Mouse (Mus musculus) cerebellum, adult 11-12 months (tissue): ENCODE results near the gene Dhx8.

Experiments used
- DNase-seq: peaks from one replicate; pipeline ENCODE4 v3.0.0; 2022

Dhx8 gene

DNA sequence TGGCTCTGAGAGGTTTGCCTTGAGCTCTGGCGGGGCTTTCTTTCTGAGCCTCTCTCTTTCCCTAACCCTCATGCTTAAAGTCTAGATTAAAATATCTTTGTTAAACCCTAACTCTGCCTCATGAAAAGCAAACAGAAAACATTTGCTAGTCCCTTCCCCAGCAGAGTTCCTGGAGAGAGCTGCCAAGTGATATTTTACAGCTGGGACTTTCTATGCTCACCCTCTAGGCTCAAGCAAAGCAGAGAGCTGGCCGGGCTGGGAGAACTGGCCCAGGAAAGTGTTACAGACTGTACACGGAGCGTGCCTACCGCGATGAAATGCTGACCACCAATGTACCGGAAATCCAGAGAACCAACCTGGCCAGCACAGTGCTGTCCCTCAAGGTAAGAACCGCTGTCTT lies 24.6 kb downstream of the Dhx8 start:
- DNase-seq: no peak

DNA sequence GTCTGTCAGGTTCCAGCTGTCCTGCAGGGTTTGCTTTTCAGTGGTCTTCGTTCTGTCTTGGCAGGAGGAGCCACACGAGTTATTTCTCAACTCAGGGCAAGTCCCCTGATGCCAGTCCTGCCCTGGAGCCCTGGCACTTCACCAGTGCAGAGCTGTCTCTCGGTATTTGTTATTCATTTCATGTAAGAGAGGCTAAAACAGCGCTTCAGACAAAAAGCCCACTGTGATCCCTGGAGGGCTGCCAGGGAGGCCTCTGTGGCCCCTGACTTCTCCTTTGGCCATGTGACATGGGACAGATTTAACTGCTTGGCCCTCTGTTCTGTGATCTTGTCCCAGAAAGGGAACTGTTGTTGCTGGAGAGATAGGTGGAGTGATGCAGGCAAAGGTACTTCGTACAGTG lies 25.7 kb downstream of the Dhx8 start:
- DNase-seq: peak; percentile 42

DNA sequence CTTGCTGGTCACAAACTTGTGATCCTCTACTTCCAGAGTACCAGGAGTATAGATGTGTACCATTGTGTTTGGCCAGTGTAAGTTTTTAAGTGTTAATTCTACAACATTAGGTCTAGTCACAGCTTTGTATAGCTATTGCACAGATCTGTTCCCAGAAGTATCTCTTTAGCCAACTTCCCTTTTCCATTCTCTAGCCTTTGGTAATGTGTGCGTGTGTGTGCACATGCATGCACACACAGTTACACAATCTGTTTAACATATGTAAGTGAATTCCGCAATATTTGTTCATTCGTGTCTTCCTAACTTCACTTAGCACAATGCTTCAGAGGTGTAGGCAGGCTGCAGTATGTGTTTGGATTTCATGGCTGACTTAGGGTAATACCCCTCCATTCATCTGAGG lies 26.8 kb downstream of the Dhx8 start:
- no peak for DNase-seq

DNA sequence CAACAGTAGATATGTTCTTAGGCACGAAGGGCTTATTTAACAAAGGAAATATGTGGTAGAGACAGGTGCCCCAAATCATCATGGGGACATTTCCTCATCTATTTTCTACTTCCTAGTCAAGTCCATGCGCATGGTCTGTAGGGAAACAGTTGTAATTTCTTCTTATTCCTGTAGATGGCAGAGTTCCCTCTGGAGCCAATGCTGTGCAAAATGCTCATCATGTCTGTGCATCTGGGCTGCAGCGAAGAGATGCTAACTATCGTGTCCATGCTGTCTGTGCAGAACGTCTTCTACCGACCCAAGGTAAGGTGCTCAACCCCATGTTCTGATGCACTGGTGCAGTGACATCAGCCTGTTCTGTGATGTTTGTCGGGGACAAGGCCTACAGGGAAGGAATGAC lies 31.0 kb downstream of the Dhx8 start:
- DNase-seq: no peak

DNA sequence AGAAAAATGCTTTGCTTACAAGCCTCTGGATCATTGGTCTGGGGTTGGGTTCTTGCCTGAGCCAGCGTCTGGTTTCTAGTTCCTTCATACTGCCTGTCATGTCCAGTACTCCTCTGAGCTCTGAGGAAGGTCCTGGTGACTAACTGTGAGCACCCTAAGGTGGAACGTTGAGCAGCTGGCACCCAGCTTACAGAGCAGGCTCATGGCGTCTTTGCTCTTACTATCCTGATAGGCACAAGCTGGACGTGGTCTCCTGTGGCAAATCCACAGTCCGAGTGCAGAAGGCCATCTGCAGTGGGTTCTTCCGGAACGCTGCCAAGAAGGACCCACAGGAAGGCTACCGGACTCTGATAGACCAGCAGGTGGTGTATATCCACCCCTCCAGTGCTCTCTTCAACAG lies 31.8 kb downstream of the Dhx8 start:
- DNase-seq: no peak

DNA sequence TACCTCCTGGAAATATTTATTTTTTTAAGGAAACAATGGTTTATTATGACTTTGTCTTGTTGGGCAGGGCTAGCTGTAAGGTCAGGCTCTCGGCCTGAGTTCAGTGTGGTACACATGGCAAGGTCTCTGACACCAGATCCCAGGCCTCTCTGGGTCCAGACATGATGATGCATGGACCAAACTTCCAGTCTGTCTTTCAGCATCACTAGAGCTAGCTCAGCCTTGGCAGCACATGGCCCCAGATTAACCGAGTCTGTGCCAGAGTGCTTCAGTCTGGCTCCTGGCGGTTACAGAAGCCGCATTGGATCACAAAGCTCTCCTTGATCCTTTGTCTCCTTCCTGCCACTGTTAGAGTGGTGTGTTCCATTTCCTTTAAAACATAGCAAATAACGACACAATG lies 34.6 kb downstream of the Dhx8 start:
- no peak for DNase-seq

DNA sequence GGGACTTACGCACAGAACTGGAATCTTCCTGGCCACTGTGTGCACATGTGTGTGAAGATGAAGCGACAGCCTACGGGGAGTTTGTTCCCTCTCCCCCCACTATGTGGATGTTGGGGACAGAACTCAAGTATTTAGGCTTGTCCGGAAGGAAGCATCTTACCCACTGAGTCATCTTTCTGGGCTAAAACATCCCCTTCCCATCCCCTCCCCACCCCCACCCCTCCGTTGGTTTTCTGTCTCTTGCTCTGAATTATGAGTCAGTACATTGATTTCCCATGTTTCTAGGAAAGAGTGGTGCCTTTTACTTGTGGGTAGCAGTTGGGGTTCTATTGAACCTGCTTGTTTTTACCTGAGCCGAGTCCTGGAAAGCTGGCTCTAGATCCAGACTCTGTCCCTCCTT lies 36.0 kb downstream of the Dhx8 start:
- DNase-seq: no peak

DNA sequence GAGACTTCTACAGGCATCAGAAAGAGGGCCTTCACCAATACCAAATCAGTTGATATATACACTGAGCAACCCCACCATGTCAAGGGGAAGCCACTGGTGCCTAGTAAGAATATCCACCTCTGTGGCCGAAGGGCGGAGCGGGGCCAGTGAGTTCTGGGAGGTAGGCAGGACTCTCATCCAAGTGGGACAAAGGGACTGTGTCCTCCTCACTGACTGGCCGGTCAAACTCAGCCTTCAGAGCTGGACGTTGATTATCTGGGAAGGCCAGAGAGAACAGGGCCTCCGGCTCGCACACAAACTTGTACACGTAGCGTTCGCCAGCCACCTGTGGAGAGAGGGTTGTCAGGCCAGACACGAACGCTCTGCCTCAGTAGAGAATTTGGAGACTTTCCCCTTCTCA lies 37.5 kb downstream of the Dhx8 start:
- no peak for DNase-seq

DNA sequence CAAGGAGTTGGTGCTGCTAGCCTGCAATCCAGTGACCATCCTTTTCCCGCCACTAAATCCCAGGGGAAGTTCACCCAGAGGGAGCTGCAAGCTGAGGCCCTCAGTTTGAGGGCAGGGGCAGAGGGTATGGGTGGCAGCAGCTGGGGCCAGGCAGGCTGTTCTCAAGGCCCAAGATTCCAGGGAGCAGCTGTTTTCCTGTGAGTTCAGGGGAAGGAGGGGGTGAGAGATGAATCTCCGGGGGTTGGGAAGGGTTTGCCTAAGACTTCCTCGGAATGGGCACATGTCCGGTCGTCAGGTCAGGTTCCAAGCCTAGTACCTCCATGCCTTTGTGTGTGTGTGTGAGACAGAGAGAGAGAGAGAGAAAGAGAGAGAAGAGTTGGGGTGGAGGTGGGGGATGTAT lies 39.3 kb downstream of the Dhx8 start:
- DNase-seq: no peak

DNA sequence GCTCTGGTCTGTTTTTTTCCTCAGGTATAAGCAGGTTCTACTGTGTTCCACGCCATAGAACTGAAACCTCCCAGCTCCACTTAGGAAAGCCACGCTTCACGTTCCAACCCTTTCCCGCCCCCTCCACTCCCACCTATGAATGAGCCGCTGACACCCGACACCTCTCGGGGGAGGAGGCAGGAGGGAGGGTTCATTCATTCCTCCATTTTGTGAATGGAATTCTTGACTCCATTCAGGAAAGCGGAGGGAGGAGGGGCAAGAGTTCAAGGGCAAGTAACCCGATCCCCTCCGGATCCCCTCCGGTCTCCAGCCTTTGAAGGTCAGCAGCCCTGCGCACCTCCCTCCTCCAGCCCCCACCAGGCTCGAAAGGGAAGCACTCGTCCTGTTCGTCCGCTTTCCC lies 39.7 kb downstream of the Dhx8 start:
- no peak for DNase-seq

DNA sequence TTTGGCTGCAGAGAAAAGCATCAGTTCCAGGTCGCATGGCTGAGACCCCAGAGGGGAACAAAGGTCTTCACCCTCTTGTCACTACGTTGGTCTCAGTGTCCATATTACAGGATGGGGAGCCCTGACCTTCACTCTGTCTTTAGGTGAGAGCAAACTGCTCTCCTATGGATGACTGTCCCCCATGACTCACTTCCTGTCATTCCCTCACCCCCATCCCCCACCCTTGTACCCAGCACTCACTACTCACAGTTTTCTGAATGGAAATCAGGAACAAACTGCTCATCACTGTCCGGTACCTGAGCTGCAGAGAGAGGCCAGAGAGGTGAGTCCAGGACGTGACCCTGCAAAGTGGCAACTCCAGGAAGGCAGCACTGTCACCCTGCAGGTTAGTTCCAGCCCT lies 44.1 kb downstream of the Dhx8 start:
- no peak for DNase-seq

DNA sequence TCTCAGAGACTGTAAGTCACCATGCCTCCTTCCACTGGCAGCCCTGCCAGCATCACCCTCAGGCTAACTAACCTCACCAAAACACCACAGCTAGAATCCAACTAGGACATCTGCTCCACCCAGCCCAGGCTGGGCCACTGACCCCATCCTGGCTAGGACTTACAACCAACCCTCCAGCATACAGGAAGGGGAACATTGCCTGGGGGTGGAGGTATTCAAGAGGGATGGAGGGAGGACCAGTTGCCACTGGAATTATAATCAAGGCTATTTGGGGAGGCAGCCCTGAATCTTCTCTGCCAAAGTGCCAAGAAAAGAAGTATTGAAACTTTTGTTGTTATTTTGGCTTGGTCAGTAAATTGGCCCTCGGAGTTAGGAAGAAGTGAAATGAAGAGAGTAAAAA lies 50.4 kb downstream of the Dhx8 start:
- DNase-seq: no peak

DNA sequence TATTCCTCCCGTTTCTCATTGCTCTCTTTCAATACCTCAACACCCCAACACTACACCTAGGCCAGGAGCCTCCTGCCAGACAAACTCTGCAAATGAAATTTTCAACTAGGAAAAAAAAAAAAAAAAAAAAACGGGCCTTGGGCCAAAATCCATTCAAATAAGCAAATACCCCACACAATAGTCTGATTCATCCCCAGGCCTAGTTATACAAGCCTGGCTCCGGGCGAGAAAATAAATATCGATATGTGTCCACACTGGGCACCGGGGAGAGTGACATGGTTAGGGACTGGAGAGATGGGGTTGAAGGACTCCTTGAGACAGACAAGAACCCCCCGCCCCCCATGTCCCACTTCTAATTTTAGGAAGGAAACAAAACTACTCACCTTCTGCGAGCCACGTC lies 50.9 kb downstream of the Dhx8 start:
- DNase-seq: no peak

DNA sequence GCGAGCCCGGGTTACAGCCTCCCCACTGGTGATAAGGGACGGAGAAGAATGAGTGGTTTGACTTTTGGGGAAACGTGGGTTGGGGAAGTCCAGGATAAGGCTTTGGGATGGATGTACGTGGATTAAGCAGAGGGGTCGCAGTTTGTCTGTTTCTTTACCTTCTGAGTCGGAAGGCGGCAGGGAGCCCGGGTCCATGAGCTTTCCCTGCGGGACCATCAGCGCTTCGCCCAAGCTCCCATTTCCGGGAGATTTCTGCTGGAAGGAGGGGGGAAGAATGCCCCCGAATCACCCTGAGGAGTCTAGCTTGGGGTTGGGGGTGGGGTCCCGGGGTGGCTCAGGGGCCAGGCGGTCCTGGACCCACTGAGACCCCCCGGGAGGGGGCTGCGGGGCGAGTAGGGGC lies 51.4 kb downstream of the Dhx8 start:
- no peak for DNase-seq

DNA sequence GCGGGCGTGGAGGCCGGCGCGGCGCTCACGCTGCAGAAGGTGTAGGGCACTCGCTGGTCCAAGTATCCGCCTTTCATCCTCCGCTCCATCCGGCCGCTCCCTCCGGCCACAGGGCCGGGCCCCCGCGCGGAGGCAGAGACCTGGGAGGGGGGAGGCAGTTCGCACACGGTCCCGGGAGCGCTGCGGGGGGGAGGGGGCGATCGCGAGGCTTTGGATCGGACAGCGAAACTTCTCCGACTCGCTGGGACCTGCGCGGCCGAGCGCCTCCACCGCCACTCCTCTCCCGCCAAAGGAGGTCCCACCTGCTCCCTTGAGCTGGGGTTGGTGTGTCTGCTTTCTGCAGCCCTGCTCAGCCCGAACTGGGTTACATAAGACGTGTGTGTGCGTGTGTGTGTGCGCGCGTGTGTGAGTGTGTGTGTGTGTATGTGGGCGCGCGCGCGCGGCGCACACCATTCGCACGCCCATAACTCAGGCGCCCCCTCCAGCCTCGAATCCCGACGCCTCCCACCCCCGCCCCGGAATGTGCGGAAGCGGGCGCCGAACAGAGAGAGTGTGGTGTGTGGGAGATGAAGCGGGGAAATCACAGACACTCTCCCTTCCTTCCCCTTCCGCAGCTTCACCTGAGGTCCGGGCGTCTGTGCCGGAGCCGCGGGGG lies 51.9 kb downstream of the Dhx8 start:
- peak; percentile 42 for DNase-seq

DNA sequence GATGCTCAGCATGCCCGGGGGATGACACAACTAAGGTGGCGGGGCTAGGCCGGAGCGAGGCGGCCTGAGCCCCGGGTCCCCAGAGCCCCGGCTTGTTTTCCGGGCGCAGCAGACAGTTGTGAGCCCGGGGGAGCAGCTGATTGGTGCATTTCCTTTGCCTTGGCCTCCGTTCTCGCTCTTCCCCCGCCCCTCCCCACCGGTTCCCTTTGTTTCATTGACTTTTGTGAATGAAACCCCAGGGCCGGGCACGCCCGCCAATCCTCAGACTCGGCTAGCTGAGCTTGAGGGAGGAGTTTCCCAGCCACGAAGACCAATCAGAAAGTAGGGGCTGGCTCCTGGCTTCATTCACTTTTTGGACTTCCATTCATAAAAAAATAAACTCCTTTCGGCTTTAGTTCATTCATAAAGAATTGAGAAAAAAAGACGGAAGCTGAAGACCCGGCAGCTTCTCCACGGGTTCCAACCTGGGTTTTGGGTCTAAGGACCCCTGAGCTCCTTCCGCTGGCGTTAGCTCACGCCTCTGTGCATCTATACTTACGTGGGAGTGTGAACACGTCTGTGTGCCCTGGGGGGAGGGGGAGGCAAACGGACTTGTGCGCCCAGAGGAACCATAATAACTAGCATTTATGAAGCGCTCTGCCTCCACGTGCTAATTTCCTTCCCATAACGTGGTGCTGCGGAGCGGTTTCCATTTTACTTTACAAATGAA lies 52.6 kb downstream of the Dhx8 start, which contains the start of gene Etv4:
Gene Etv4 (minus strand): TSS at position 229 of the 709 bp plus-strand sequence.
- DNase-seq: peak; percentile 88

DNA sequence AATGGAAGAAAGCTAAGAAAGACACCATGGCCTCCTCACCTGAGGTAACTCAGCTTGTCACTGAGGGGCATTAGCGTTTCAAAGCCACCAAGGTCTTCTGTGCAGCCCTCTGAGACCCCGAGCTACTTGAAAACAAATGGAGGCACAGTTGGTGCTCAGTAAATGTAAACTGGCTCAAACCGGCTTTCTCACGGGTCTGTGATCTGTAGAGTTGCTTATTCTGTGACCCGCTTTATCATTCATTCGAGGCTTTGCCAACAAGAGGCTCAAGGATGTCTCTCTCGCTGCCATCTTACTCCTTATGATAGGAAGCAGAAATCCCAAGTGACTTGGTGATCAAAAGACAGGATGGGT lies 53.1 kb downstream of the Dhx8 start:
- no peak for DNase-seq

DNA sequence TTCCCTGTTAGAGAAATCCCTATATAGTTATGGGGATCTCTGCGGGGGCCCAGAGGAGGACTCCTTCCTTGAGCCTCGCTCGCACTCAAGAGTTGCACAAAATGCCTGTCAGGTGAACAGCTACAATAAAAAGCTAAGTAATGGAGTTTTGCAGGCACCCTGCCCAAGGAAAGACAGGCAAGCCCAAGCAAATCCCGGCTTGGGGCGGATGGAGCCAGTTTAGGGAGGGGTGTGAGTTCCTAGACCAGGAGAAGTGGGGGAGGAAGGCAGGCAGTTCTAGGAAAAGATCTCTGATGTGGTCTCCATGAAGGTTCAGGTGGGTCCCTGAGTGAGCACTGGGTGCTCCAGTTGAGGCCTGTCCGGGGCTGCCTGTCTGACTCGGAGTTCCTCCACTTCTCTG lies 53.9 kb downstream of the Dhx8 start:
- DNase-seq: no peak

DNA sequence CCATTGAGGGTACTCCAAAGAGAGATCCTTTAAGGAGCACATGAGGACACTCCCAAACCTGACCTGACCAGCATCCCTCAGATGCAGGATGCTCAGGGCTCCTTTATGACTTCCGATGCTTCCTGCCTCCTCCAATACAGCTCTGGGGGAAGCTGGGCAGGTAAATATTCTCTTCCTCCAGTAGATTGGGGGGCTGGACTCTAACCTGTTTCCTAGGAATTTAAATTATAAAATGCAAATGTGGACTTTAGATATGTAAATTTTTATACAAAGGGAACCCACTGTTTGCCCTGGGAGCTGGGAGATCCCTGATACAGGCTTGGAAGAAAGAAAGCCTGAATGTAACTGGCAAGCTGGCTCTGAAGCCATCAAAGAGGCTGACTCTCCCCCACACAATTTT lies 54.7 kb downstream of the Dhx8 start:
- DNase-seq: no peak

DNA sequence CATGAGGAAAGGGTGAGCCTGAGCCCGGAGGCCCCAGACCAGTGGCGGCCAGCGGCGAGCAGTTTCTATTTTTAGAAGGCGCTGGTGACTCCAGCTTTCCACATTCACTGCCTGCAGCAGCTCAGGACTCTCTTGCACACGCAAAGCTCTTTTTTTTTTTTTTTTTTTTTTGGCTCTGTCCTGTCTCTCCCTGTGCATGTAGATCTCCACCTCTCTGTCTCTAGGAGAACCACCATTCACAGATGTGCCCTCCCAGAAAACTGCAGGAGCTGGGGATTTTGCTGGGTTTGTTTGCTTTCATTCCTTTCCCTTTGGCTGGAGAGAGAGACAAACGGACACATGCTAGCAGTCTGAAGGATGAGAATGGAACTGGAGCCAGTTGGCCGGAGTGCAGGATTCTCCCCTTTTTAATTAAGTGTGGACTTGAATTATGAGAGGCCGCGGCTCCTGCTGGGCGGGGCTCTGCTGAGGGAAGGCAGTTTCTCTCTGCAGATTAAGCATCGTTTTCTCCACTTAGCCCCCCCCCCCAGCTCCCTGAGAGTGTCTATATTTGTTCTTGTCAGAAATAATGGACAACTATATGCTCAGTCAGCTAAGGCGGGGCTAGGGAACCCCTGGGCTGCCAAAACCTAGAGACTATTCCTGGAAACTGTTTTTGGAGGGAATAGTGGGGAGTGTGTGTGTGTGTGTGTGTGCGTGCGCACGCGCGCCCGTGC lies 58.2 kb downstream of the Dhx8 start:
- no peak for DNase-seq

DNA sequence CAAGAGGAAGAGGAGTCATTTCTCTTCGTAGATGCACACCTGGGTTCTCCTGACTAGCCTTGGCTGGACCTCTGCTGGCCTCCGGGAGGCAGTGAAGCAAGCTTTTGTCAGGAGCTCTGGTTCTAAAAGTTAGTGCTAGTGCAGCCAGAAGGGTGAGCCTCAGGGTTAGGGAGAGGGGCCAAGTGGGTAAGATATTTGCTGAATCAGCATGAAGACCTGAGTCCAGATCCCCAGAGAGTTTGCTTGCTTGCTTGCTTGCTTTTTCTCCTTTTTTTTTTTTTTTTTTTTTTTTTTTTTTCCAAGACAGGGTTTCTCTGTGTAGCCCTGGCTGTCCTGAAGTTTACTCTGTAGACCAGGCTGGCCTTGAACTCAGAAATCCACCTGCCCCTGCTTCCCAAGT lies 64.6 kb downstream of the Dhx8 start:
- DNase-seq: no peak

DNA sequence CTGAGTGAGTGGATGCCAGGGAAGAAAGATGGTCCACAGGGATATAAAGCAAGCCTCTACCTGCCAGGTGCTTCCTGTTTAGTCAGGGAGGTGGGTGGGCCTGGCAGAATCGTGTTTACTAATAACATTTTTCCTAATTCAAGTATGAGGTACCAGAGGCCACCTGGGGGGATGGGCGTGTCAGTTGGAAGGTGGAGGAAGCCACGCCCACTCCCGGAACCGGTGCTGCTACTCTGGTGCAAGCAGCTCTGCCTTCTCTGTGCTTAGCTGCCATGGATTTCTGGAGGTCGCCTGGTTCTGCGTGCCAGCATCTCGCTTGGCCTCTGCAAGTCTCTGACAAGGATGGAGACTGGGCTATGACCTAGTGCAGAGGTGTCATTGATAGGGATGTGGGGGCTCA lies 65.4 kb downstream of the Dhx8 start:
- DNase-seq: no peak

DNA sequence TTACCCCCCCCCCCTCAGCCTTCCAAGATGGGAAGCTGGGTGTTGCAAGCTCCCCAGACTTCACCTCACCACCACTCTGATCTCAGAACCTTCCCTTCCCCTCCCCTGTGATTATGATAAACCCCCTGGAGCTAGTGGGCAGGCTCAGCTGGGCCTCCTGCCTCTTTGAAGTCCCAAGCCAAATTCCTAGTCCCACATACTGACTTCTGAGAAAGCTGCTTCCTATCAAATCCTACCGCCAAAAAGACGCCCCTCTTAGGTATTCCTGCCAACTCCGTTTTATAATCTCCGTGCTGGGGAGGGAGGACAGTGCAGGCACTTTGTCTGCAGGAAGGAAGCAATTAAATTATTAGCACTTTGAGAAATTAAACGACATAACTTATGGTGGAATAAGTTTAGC lies 68.7 kb downstream of the Dhx8 start:
- DNase-seq: no peak

DNA sequence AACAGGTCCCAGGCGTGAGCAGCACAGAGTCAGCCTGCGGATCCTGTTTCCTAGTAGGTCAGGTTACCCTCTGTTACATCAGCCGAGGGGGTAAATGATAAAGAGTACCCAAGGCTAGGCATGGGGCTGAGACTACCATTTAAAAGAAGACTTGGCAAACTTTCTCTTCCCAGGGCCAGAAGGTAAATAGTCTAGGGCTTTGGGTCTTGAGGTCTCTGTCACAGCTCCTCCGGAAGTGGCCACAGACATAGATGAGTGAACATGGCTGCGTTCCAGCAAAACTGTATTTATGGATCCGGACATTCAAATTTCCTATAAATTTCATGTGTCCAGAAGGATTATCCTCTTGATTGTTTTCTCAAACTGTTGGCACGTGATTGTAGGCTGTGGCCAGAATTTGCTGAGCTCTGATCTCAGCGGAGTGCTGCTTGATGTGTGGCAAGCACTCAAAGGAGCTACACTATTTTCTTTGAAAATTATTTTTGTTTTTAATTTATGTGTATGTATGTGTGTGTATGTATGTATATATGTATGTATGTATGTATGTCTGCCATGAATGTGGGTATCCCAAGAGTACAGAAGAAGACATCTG lies 72.5 kb downstream of the Dhx8 start:
- no peak for DNase-seq
